ENCODE assay signal across 15 mouse cellular contexts in genomic region chr8:50004254-50004653, GRCm38 (mm10).
"Had no signal": no experiment of that assay in that cellular context is flagged by ENCODE, and none has a peak within 500 bp of the region (broad histone marks: within the 10 kb centered on the region; RNA-seq: fewer than 3 reads in every experiment).

No protein-coding gene starts in this region.

- H3K9ac ChIP-seq: neural tube, embryonic 13.5 days; neural tube, embryonic 15.5 days; stomach, embryonic 15.5 days had no signal

- H3K4me1 ChIP-seq: neural tube, embryonic 13.5 days; neural tube, embryonic 15.5 days; stomach, embryonic 15.5 days had no signal

- DNase-seq: right cerebral cortex, adult 18-20 months; right cerebral cortex, postnatal 14 days; right cerebral cortex, postnatal 25 days; right cerebral cortex, postnatal 4 days; spleen, adult 18-20 months; thymus, adult 18-20 months; thymus, adult 2 months; thymus, postnatal 14 days; thymus, postnatal 25 days; thymus, postnatal 36 days; thymus, postnatal 4 days had no signal

- H3K36me3 ChIP-seq: neural tube, embryonic 13.5 days; neural tube, embryonic 15.5 days; stomach, embryonic 15.5 days had no signal

- H3K4me2 ChIP-seq: neural tube, embryonic 13.5 days; neural tube, embryonic 15.5 days; stomach, embryonic 15.5 days had no signal

- H3K27ac ChIP-seq: neural tube, embryonic 13.5 days; neural tube, embryonic 15.5 days; stomach, embryonic 15.5 days; stomach, postnatal 0 days had no signal

- H3K4me3 ChIP-seq: neural tube, embryonic 13.5 days; neural tube, embryonic 15.5 days; stomach, embryonic 15.5 days had no signal

- H3K9me3 ChIP-seq: neural tube, embryonic 15.5 days; stomach, embryonic 15.5 days had no signal

- H3K27me3 ChIP-seq: neural tube, embryonic 13.5 days; neural tube, embryonic 15.5 days; stomach, embryonic 15.5 days had no signal
